ENCODE assay signal across 11 mouse cellular contexts in the genomic region with DNA sequence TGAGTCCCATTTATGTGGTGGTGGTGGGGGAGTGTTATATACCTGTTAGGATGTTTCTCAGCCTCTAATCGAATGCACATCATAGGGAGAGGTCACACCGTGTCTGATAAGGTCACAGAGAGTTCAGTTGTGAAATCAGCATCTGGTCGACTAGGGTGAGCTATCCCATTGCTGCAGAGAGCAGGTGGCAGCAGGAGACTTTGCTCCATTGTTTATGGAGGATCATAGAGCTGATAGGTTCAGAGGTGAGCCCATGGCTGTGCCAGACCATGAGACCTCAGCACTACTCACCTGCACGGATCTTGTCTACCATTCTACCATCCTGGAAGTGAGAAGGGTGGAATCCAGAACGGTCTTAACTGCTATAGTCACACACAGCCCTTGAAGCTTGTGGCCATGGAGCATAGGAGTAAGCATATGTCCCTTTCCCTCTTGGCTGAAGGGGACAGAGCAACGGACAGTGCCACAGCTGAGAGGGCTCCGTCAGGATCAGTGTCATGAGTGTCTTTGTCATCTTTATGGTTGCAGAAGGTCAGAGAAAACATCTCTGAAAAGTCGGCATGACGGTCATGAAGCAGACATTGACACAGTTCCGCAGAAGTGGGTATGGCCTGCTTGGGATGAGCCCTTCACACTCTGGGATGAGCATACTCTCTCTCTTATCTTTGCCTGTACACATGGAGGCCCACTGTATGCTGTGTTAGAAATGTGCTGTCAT. TPM values are rescaled to one million over a fixed set of nuclear protein-coding genes. Genes with fewer than 3 reads are reported as not detected.
DNase-seq lines count a peak whose midpoint lies in the region; ATAC-seq and TF ChIP-seq lines count a peak whose summit lies in the region.
"Had no signal": no experiment of that assay in that cellular context is flagged by ENCODE, and none has a peak within 500 bp of the region (broad histone marks: within the 10 kb centered on the region; RNA-seq: fewer than 3 reads in every experiment).

No protein-coding gene starts in this region.

- TF ChIP-seq CTCF in lung, postnatal 0 days (IDR thresholded peaks at IDR 0.05) = no peak

- no peak overlapping the region for H3K4me2 ChIP-seq in forebrain, embryonic 13.5 days
- H3K4me2 ChIP-seq in forebrain, embryonic 14.5 days (ENCODE audit: low read length) = no peak overlapping the region
- no peak overlapping the region for H3K4me2 ChIP-seq in lung, postnatal 0 days (replicated peaks; ENCODE audit: low read depth, low read length)
- H3K4me2 ChIP-seq in hindbrain, embryonic 15.5 days = no peak overlapping the region
- H3K4me2 ChIP-seq in midbrain, embryonic 14.5 days (ENCODE audit: low read length) = no peak overlapping the region
- H3K4me2 ChIP-seq: stomach, embryonic 15.5 days had no signal

- 65% methylated on average over 10 of the region's 10 CpGs for WGBS in forebrain, embryonic 13.5 days
- WGBS in forebrain, embryonic 14.5 days = 62% methylated on average over 10 of the region's 10 CpGs
- 59% methylated on average over 10 of the region's 10 CpGs for WGBS in lung, postnatal 0 days
- 65% methylated on average over 10 of the region's 10 CpGs for WGBS in hindbrain, embryonic 15.5 days
- 60% methylated on average over 10 of the region's 10 CpGs for WGBS in midbrain, embryonic 14.5 days

- no peak overlapping the region for H3K9ac ChIP-seq in forebrain, embryonic 13.5 days
- H3K9ac ChIP-seq in forebrain, embryonic 14.5 days (ENCODE audit: low read length) = no peak overlapping the region
- H3K9ac ChIP-seq in lung, postnatal 0 days (replicated peaks; ENCODE audit: low read depth) = no peak overlapping the region
- H3K9ac ChIP-seq in hindbrain, embryonic 15.5 days = no peak overlapping the region
- no peak overlapping the region for H3K9ac ChIP-seq in midbrain, embryonic 14.5 days (replicated peaks; ENCODE audit: low read length)
- H3K9ac ChIP-seq: stomach, embryonic 15.5 days had no signal

- H3K4me1 ChIP-seq in forebrain, embryonic 13.5 days = no peaks in the 10 kb centered on the region
- no peaks in the 10 kb centered on the region for H3K4me1 ChIP-seq in forebrain, embryonic 14.5 days (ENCODE audit: control insufficient read depth, insufficient read depth, low read length)
- no peaks in the 10 kb centered on the region for H3K4me1 ChIP-seq in lung, postnatal 0 days (ENCODE audit: insufficient read depth, low read depth, low read length)
- H3K4me1 ChIP-seq in hindbrain, embryonic 15.5 days (replicated peaks) = no peaks in the 10 kb centered on the region
- H3K4me1 ChIP-seq in midbrain, embryonic 14.5 days (ENCODE audit: control insufficient read depth, insufficient read depth, low read length) = no peaks in the 10 kb centered on the region
- H3K4me1 ChIP-seq: stomach, embryonic 15.5 days had no signal

- H3K27me3 ChIP-seq in forebrain, embryonic 13.5 days = no peaks in the 10 kb centered on the region
- H3K27me3 ChIP-seq in forebrain, embryonic 14.5 days (replicated peaks; ENCODE audit: control insufficient read depth, insufficient read depth, low read length) = no peaks in the 10 kb centered on the region
- H3K27me3 ChIP-seq in lung, postnatal 0 days (replicated peaks; ENCODE audit: insufficient read depth, low read length) = no peaks in the 10 kb centered on the region
- no peaks in the 10 kb centered on the region for H3K27me3 ChIP-seq in hindbrain, embryonic 15.5 days
- no peaks in the 10 kb centered on the region for H3K27me3 ChIP-seq in midbrain, embryonic 14.5 days (ENCODE audit: control insufficient read depth, insufficient read depth, low read length)
- H3K27me3 ChIP-seq: stomach, embryonic 15.5 days had no signal

- no peaks in the 10 kb centered on the region for H3K36me3 ChIP-seq in forebrain, embryonic 13.5 days (ENCODE audit: poor library complexity, severe bottlenecking)
- H3K36me3 ChIP-seq in forebrain, embryonic 14.5 days (ENCODE audit: control insufficient read depth, insufficient read depth, low read length) = no peaks in the 10 kb centered on the region
- H3K36me3 ChIP-seq in lung, postnatal 0 days (ENCODE audit: insufficient read depth, low read length) = no peaks in the 10 kb centered on the region
- no peaks in the 10 kb centered on the region for H3K36me3 ChIP-seq in hindbrain, embryonic 15.5 days
- no peaks in the 10 kb centered on the region for H3K36me3 ChIP-seq in midbrain, embryonic 14.5 days (ENCODE audit: control insufficient read depth, insufficient read depth, low read length)
- H3K36me3 ChIP-seq: stomach, embryonic 15.5 days had no signal

- no peak overlapping the region for H3K4me3 ChIP-seq in forebrain, embryonic 13.5 days
- H3K4me3 ChIP-seq in forebrain, embryonic 14.5 days (ENCODE audit: low read depth, low read length) = no peak overlapping the region
- no peak overlapping the region for H3K4me3 ChIP-seq in lung, postnatal 0 days (ENCODE audit: low read depth, low read length)
- no peak overlapping the region for H3K4me3 ChIP-seq in hindbrain, embryonic 15.5 days
- H3K4me3 ChIP-seq in midbrain, embryonic 14.5 days (replicated peaks; ENCODE audit: low read depth, low read length) = no peak overlapping the region
- H3K4me3 ChIP-seq: layer of hippocampus, adult 2 months; stomach, embryonic 15.5 days had no signal

- H3K27ac ChIP-seq in forebrain, embryonic 13.5 days = no peak overlapping the region
- H3K27ac ChIP-seq in forebrain, embryonic 14.5 days (ENCODE audit: low read depth, low read length) = no peak overlapping the region
- no peak overlapping the region for H3K27ac ChIP-seq in lung, postnatal 0 days (ENCODE audit: low read length)
- no peak overlapping the region for H3K27ac ChIP-seq in hindbrain, embryonic 15.5 days (replicated peaks)
- no peak overlapping the region for H3K27ac ChIP-seq in midbrain, embryonic 14.5 days (replicated peaks; ENCODE audit: low read depth, low read length)
- H3K27ac ChIP-seq: layer of hippocampus, adult 2 months; stomach, embryonic 15.5 days had no signal

- peaks cover 68% of the 10 kb centered on the region for H3K9me3 ChIP-seq in forebrain, embryonic 13.5 days (replicated peaks)
- H3K9me3 ChIP-seq in forebrain, embryonic 14.5 days (replicated peaks; ENCODE audit: control insufficient read depth, low read length) = peaks cover 56% of the 10 kb centered on the region
- peaks cover 21% of the 10 kb centered on the region for H3K9me3 ChIP-seq in lung, postnatal 0 days (ENCODE audit: low read length)
- peaks cover 35% of the 10 kb centered on the region for H3K9me3 ChIP-seq in hindbrain, embryonic 15.5 days
- H3K9me3 ChIP-seq in midbrain, embryonic 14.5 days (ENCODE audit: control insufficient read depth, low read length) = peaks cover 67% of the 10 kb centered on the region
- H3K9me3 ChIP-seq: stomach, embryonic 15.5 days had no signal

- TF ChIP-seq EP300 in lung, postnatal 0 days (IDR thresholded peaks at IDR 0.05) = no peak

- DNase-seq in forebrain, embryonic 14.5 days (ENCODE audit: low spot score) = no peak
- no peak for DNase-seq in lung, postnatal 0 days (ENCODE audit: low spot score)
- no peak for DNase-seq in lung, adult 18-20 months
- DNase-seq in midbrain, embryonic 14.5 days = no peak
- DNase-seq in layer of hippocampus, adult 11-12 months (ENCODE audit: low spot score) = no peak
- DNase-seq in cerebellum, adult 9-10 months = no peak
- DNase-seq: lung, postnatal 14 days had no signal

- ATAC-seq in forebrain, embryonic 13.5 days = 0 out of 2 replicates have a peak, but pooled peaks have one; percentile 13
- no peak for ATAC-seq in forebrain, embryonic 14.5 days
- ATAC-seq in lung, postnatal 0 days = 0 out of 2 replicates have a peak, but pooled peaks have one; percentile 6
- ATAC-seq in hindbrain, embryonic 15.5 days (ENCODE audit: low FRiP score, low read depth) = peak; percentile 35; the same call in 1 of the 2 replicates
- ATAC-seq in midbrain, embryonic 14.5 days (ENCODE audit: low FRiP score, low TSS enrichment) = peak; percentile 26; the same call in 1 of the 2 replicates

RNA-seq across cellular contexts. Expression of a gene that starts 6.9 kb away (rescaled TPM):
- polyA plus RNA-seq in forebrain, embryonic 13.5 days (2015; fragmentation: Nextera tagmentation; extraction: Ambion mirVana) = 0.06 TPM in 1 of 2 replicates, not detected in the other
- not detected in 2 replicates for polyA plus RNA-seq in forebrain, embryonic 14.5 days (2014; fragmentation: Nextera tagmentation; extraction: Ambion mirVana)
- 0.05 TPM in 1 of 2 replicates, not detected in the other for polyA plus RNA-seq in lung, postnatal 0 days (2015; fragmentation: Nextera tagmentation; extraction: Ambion mirVana)
- polyA plus RNA-seq in hindbrain, embryonic 15.5 days (2015; fragmentation: Nextera tagmentation; extraction: Ambion mirVana) = 0.06 and 0.08 TPM in 2 replicates
- polyA plus RNA-seq in midbrain, embryonic 14.5 days (2014; fragmentation: Nextera tagmentation; extraction: Ambion mirVana) = 0.14 TPM in 1 of 2 replicates, not detected in the other
- polyA plus RNA-seq: stomach, embryonic 15.5 days had no signal

RNA-seq across cellular contexts. Expression of a gene that starts 7.0 kb away (rescaled TPM):
- 145 and 146 TPM in 2 replicates for polyA plus RNA-seq in forebrain, embryonic 13.5 days (2015; fragmentation: Nextera tagmentation; extraction: Ambion mirVana)
- 64.5 and 76.3 TPM in 2 replicates for polyA plus RNA-seq in forebrain, embryonic 14.5 days (2014; fragmentation: Nextera tagmentation; extraction: Ambion mirVana)
- 21.9 and 26.0 TPM in 2 replicates for polyA plus RNA-seq in lung, postnatal 0 days (2015; fragmentation: Nextera tagmentation; extraction: Ambion mirVana)
- 77.9 and 81.6 TPM in 2 replicates for polyA plus RNA-seq in hindbrain, embryonic 15.5 days (2015; fragmentation: Nextera tagmentation; extraction: Ambion mirVana)
- polyA plus RNA-seq in midbrain, embryonic 14.5 days (2014; fragmentation: Nextera tagmentation; extraction: Ambion mirVana) = 52.9 and 80.2 TPM in 2 replicates

RNA-seq across cellular contexts. Expression of a gene that starts 57.6 kb away (rescaled TPM):
- 1.7 TPM in 2 replicates for polyA plus RNA-seq in forebrain, embryonic 13.5 days (2015; fragmentation: Nextera tagmentation; extraction: Ambion mirVana)
- 1.3 and 1.7 TPM in 2 replicates for polyA plus RNA-seq in forebrain, embryonic 14.5 days (2014; fragmentation: Nextera tagmentation; extraction: Ambion mirVana)
- polyA plus RNA-seq in lung, postnatal 0 days (2015; fragmentation: Nextera tagmentation; extraction: Ambion mirVana) = 0.15 and 0.43 TPM in 2 replicates
- 0.57 and 0.76 TPM in 2 replicates for polyA plus RNA-seq in hindbrain, embryonic 15.5 days (2015; fragmentation: Nextera tagmentation; extraction: Ambion mirVana)
- 0.66 and 1.8 TPM in 2 replicates for polyA plus RNA-seq in midbrain, embryonic 14.5 days (2014; fragmentation: Nextera tagmentation; extraction: Ambion mirVana)
